Mouse (Mus musculus): ENCODE results near the gene Shank2.

The Shank2 gene

DNA sequence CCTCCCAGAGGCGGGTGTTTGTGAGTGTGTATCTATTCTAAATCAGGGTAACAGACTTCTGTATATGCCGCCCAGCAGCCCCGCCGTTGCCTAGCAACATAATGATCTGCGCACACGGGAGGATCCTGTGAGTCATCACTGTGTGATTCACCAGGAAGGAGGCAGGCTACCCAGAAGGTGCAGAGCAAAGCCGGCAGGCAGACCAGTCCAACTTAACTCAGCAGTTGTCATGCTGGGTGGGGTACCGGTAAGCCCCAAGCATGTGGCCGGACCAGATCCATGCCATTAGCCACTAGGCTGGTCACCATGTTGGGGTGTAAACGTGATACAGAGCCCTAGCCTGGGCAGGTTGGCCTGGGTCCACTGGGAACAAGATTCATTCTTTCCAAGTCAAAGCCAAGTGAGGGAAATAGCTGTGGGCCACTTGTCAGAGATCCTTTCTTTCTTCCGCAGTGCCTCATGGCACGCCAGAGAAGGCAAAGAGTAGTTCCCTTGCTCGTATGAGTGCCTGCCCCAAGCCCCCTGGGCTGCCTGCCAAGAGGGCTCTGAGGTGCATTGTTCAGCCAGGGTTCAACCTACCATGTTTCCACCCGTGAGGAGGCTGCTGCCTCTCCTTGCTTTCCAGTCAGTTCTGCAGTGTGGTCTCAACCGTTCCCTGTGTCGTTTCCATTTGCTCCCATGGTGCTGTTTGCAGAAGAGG is 416.1 kb downstream of the Shank2 start:
- peak; percentile 89 for DNase-seq (ENCODE audit: inconsistent ontology term)

DNA sequence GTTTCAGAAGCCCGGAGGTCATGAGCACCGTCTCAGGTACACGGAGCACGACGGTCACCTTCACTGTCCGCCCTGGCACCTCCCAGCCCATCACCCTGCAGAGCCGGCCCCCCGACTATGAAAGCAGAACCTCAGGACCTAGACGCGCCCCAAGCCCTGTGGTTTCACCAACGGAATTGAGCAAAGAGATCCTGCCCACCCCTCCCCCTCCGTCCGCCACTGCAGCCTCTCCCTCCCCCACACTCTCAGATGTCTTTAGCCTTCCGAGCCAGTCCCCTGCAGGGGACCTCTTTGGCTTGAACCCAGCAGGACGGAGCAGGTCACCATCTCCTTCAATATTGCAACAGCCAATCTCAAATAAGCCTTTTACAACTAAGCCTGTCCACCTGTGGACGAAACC is 418.8 kb downstream of the Shank2 start:
- no peak for DNase-seq (ENCODE audit: inconsistent ontology term)

GRCm38 (mm10) chr7:144421478-144421877 is 419.8 kb downstream of the Shank2 start:
- no peak for DNase-seq (ENCODE audit: inconsistent ontology term)

GRCm38 (mm10) chr7:144425953-144426352 is 424.2 kb downstream of the Shank2 start:
- no peak for DNase-seq (ENCODE audit: inconsistent ontology term)

DNA sequence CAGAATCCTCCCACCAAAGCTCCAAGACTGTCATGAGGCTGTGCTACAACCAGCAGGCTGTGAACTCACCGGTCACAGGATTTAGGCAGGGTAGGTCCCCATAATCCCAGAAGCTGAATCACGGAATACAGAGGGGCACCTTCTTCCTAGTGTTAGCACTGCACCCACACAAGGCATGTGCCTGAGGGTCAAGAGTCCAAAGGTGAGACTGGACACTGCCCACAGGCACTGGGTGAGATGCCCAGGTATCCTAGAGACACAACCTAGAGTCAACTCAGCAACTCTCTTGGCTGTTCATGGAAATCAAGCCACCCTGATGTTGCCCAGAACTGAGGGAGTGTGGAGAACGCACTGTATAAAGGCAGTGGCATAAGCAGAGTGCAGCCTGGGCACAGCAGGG is 424.9 kb downstream of the Shank2 start:
- DNase-seq (ENCODE audit: inconsistent ontology term) = no peak

DNA sequence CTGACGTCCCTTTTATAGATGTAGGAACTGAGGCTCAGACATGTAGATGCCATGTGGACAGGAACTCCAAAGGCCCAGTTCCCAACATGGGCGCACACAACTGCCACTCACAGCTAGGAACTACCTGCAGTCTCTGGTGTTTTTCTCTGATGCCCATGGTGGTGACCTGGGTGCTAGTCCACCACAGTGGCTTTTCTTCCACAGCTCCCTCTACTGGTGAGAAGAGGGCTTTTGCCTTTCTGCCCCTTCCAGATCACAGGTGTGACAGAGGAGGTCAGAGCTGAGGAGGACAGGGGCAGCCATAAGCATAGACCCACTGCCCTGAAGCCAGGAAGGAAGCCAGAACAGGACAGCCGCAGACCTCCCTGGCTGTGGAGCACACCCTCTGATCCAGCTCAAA is 425.7 kb downstream of the Shank2 start:
- DNase-seq (ENCODE audit: inconsistent ontology term) = no peak

DNA sequence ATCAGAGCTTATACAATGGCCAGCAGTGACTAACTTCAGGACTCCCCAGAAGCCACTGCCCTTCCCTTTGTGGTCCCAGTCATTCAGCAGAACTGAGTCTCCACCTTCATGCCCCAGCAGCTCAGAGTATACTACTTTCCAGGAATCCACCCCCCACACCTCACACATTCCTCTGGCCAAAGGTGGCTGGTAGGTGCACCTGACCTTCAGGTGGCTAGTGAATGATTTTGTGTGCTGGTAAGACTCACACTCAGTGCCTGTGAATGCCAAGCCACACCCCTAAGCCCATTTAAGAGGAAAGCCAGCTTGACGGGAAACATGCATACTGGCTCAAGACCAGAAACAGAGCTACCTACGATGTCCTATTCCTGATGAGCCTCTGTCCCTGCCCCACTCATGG is 431.2 kb downstream of the Shank2 start:
- DNase-seq (ENCODE audit: inconsistent ontology term) = no peak

DNA sequence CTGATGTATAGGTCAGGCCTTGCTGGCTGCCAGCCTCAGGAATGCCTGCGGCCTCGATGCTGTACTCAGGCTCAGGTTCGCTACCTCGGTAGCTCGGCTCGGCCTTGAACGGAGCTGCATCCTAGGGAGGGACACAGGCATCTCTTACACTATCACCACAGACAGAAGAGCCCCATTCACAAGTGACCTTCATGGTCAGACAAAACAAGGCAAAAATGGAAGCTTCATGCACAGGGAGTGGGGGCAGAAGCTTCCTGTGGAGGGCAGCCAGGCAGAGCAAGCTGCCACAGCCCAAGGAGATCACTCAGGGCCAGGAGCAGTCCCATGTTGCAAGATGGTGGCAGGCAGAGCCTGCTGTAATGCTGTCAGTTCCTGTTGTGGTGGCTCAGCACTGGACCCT is 437.1 kb downstream of the Shank2 start:
- no peak for DNase-seq (ENCODE audit: inconsistent ontology term)

- DNase-seq (ENCODE audit: inconsistent ontology term) = no peak
These were observed 439.7 kb downstream of the Shank2 start for GRCm38 (mm10) chr7:144441466-144441865.

DNA sequence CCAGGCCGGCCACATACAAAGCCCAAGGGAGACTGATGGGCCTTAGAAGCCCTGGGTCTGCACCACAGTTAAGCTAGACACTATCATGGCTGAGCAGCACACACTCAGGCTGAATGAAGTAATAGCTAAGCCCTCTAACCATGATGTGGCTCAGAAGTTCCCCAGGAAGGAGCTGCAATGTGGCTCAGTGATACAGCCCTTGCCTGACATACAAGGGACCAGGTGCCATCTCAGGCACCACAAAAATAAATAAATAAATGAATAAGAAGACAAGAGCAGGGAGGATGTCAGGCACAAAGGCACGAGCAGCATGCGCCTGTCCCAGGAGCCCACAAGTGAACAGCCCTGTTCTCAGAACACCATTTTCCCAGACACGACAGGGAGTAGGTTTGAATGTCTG is 440.2 kb downstream of the Shank2 start:
- no peak for DNase-seq (ENCODE audit: inconsistent ontology term)

DNA sequence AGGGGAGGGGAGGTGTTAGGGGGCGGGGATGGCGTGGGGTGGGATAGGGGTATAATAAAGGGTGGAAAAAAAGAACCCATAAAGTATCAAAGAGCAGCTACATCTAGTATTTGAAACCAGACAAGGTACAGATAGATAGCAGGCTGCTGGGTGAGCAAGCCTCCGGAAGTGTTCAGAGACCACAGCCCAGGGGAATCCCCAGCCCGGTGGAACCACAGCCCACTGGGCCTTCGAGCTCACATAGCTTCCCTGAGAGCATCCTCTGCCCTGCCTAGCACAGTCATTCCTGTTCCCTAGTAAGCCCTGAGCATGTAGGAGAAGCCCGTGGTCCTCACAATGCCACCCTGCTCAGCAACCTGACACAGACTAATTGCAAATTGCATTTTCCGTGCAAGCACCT is 443.1 kb downstream of the Shank2 start:
- no peak for DNase-seq (ENCODE audit: inconsistent ontology term)

DNA sequence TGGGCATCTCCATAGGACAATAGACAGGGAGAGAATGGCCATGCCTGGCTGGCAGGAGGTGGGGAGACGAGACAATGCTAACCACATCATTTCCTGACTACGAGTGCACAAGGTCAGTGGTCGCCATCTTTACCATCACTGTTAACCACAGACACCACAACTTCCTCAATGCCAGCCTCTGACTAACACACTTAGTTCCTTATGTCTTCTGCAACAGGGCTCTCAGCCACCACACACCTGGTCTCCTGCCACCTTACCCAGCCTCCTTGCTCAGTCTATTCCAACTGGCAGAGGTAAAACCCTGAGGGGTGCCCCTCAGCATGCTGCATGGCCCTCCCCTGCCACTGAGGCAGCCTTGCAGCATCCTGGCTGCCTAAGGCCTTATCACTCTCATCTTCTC is 445.4 kb downstream of the Shank2 start:
- peak; percentile 21 for DNase-seq (ENCODE audit: inconsistent ontology term)

DNA sequence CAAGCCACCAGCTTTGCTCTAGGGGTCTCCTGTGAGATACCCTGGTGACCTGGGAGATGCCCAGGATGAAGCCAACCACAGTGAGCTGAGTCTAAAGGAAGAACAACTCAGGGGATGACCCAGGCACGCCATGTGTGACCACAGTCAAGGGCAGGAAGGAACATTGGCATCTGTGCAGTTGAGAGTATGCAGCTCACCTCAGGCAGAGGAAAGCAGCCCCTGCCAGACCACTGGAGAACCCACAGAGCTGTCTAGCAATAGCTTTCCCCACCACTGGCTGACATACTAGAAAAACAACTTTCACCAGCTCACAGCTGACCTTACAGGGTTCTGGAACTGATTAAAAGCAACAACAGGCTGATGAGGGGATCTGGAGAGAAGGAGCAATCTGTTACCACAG is 446.5 kb downstream of the Shank2 start:
- DNase-seq (ENCODE audit: inconsistent ontology term) = no peak

GRCm38 (mm10) chr7:144449637-144450570 is 448.2 kb downstream of the Shank2 start:
- DNase-seq (ENCODE audit: inconsistent ontology term) = peak; percentile 98

DNA sequence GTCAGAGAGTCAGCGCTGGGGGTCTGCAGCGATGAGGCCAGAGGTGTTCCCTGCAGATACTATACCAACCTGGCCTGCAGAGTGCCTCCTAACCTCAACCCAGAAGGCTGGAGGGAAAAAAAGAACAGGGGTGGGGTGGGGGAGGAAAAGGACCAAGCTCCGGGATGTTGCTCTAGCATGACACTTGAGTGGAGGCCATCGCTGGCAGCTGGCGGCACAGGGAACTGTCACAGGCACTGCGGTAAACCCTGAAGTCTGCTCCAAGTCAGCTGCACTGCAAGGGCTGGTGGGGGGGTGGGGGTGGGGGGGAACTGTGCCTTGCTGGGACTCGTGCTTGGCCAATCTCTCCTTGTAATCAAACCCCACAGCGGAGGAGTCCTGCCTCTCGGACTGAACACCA is 448.9 kb downstream of the Shank2 start:
- DNase-seq (ENCODE audit: inconsistent ontology term) = no peak

- peak; percentile 30 for DNase-seq (ENCODE audit: inconsistent ontology term)
These were observed 457.2 kb downstream of the Shank2 start for GRCm38 (mm10) chr7:144458881-144459280.

DNA sequence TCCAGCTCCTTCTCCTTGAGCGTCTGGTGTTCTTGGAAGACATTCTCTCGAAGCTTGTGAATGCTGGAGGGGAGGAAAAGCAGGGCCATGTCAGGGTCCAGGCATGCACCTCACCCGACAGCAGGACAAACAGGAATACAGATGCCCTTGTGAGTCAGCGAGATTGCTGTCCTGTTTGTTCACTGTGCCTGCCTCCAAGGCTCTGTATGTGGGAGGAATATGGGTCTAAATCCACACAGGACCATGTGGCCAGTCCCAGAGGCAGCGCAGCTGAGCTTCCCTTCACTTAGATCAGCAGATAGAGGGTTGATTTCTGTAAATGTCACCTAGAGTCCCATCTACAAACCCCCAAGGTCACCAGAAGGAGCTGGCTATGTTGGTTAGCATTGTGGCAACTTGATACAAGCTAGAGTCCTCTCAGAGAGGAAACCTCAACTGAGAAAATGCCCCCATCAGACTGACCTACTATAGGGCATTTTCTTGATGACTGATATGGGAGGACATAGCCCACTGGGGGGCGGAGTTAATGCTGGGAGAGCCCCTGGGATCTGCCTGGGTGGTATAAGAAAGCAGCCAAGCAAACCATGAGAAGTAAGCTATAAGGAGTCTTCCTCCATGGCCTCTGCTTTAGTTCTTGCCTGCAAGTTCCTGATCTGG is 459.6 kb downstream of the Shank2 start:
- no peak for DNase-seq (ENCODE audit: inconsistent ontology term)

DNA sequence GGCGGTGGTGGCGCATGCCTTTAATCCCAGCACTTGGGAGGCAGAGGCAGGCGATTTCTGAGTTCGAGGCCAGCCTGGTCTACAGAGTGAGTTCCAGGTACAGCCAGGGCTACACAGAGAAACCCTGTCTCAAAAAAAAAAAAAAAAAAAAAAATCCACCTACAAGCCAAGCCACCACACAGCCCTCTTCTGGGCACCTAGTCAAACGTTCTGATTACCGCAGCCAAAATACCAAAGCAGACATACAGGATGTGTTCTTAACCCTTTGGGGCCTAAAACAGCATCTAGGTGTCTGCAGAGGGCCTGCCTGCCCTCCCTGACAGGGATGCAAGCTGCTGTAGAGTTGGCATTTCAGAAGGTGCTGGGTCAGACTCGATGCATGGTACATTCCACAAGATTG is 460.8 kb downstream of the Shank2 start:
- no peak for DNase-seq (ENCODE audit: inconsistent ontology term)

DNA sequence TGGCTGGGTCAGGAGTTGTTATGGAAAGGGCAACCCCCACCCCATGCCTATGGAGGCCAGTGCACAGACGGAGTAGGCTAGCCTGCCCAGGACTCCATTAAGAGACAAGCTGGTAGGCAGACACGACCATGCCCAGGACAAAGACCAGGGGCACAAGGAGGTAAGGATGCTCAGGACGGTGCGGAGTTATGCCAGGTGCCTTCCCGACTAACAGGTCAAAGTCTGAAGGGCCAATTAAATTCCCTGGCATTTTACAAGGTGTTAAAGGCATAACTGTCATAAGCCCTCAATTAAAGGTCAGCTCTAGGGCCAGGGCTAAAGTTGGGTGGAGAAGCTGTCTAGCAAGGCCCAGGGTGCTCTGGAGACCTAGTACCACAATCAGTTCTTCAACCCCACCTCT is 467.0 kb downstream of the Shank2 start:
- DNase-seq (ENCODE audit: inconsistent ontology term) = no peak

- DNase-seq (ENCODE audit: inconsistent ontology term) = peak; percentile 96
These were observed 467.5 kb downstream of the Shank2 start for GRCm38 (mm10) chr7:144469181-144469641.

- DNase-seq (ENCODE audit: inconsistent ontology term) = peak; percentile 57
These were observed 468.3 kb downstream of the Shank2 start for GRCm38 (mm10) chr7:144469908-144470544.

- peak; percentile 95 for DNase-seq (ENCODE audit: inconsistent ontology term)
These were observed 468.9 kb downstream of the Shank2 start, which contains the start of gene Cttn for GRCm38 (mm10) chr7:144470545-144471059. Cttn (minus strand) TSS chr7:144471009.
